Mouse (Mus musculus): Measurements from ENCODE around the gene Dcbld1. TPM values are rescaled to one million over a fixed set of nuclear protein-coding genes. Genes with fewer than 3 reads are reported as not detected.

Dcbld1 gene
- 0.64 TPM for total RNA-seq (2023)

DNA sequence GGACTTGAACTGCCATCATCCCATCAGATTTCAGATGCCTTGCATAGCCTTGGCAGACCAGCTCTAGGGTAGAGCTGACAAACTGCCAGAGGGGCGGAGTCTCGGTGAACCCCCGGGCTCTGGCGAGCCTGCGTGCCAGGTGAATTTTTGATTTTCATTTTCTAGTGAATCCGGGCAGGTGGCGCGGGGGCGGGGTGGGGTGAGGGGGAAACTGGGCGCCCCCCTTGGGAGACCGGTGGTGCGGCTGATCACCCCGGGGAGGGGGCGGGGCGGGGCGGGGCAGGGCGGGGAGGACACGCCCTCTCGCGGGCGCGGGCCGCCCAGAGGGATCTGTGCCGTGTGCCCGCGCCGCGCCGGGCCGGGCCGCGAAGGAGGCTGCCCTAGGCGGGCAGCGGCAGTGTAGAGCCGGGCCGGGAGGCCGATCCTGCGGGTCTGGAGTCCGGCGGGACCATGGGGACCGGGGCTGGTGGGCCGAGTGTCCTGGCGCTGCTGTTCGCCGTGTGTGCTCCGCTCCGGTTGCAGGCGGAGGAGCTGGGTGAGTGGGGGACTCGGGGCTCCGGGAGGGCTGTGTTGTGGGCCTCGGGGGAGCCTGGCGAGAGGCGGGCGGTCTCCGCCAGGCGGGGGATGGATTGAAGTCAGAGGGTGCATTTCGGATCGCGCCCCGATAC lies at the start of gene Dcbld1:
Gene Dcbld1 (plus strand): TSS at position 319 of the 668 bp plus-strand sequence.

DNA sequence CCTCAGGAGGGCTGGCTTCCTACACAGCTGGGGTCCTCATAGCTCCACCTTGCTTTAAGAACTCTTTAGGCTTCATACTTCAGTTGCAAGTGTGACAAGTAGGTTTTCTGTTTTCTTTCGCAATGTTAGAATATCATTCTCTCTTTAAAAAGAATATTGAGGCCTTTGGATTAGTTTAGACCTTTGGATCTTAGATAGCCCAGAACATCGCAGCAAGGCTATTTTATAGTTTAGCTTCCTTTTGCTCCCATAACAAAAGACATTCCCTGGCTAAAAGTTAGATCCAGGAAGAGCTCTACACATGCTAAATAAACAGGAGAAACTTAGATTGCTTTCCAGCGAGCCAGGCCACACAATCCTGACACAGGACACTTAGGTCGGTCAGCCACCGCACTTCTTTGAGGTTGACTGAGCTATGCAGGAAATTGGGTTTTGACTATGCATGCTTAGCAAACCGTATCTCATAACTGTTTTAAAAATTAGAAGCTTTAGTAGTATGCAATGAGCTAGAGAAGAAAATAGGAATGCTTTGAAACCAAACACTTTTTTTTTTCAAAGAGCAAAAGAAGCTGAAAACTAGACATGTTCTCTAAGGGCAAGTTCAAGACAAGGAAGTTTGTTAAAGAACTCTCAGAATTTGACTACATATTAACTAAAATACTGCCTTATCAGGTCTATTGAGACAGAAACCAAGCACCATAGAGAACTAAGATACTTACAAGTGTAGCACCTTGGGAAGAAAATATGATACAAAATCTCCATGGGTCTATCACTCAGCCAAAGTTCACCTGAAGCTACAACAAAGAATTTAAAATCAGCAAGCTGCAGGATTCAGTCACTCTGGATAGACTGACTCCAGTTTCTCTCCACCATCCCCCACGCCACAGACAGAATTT lies 38.2 kb upstream of the Dcbld1 start, which contains the start of gene Ros1:
Gene Ros1 (minus strand): TSS at position 288 of the 896 bp plus-strand sequence.

DNA sequence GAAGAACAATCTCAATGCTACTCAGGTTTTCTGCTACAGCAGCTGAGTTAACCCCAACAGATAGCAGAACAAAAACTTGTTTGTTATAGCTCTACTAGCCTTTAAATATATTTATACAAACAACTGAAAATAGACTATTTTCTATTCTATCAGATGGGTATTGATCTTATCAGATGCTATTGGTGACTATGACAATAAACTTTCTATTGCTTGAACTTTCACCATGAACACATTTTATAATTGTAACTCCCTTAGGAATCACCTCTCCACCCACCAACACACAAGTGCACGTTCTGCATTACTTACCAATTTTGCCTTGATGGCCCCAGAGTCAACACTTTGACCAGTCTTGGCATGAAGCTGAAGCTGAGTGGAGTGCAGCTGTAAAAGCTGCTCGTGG lies 125.0 kb downstream of the Dcbld1 start, which contains the start of gene Gm26741:
Gene Gm26741 (plus strand): TSS at position 301 of the 400 bp plus-strand sequence.

Other genes starting within 250 kb of the Dcbld1 start
- gene Vgll2, start 211.1 kb upstream of the Dcbld1 start, total RNA-seq (2023) = not detected
- gene Ros1, start 38.4 kb upstream of the Dcbld1 start, total RNA-seq (2023) = not detected
- gene Gm26741, start 125.1 kb downstream of the Dcbld1 start, total RNA-seq (2023) = not detected
- 21.2 TPM for gene Gopc, start 148.5 kb downstream of the Dcbld1 start, total RNA-seq (2023)
- gene Nepn, start 155.4 kb downstream of the Dcbld1 start, total RNA-seq (2023) = not detected
- 39.9 TPM for gene Nus1, start 183.9 kb downstream of the Dcbld1 start, total RNA-seq (2023)

Data from CD8-positive naive resting alpha-beta T cell, adult 57 days (primary cell).